Mouse (Mus musculus) midbrain, embryonic 15.5 days (tissue): ENCODE data around the gene Chst12. TPM values are rescaled to one million over a fixed set of nuclear protein-coding genes. Genes with fewer than 3 reads are reported as not detected.

Source experiments
- ATAC-seq: fragments of 200-750 bp; cut with Nextera tagmentation; replicated peaks from 2 replicates; pipeline ENCODE4 v1.8.0; 2017; ENCODE audit warnings: moderate TSS enrichment
- H3K27ac ChIP-seq: fragments of 300-500 bp; sonication (generic); 2 replicates; pipeline ENCODE4 v1.5.1; 2015; ENCODE audit warnings: mild to moderate bottlenecking, inconsistent platforms
- H3K27me3 ChIP-seq: fragments of 300-500 bp; sonication (generic); replicated peaks from 2 replicates; pipeline ENCODE4 v1.6.1; 2015; ENCODE audit warnings: inconsistent platforms
- H3K36me3 ChIP-seq: fragments of 300-500 bp; sonication (generic); replicated peaks from 2 replicates; pipeline ENCODE4 v1.6.1; 2015; ENCODE audit warnings: inconsistent platforms
- H3K4me1 ChIP-seq: fragments of 300-500 bp; sonication (generic); 2 replicates; pipeline ENCODE4 v1.6.1; 2015; ENCODE audit warnings: inconsistent platforms
- H3K4me2 ChIP-seq: fragments of 300-500 bp; sonication (generic); 2 replicates; pipeline ENCODE4 v1.6.1; 2015; ENCODE audit warnings: inconsistent platforms, mild to moderate bottlenecking, moderate library complexity
- H3K4me3 ChIP-seq: fragments of 300-500 bp; sonication (generic); 2 replicates; pipeline ENCODE4 v1.5.1; 2015; ENCODE audit warnings: mild to moderate bottlenecking, inconsistent platforms
- H3K9ac ChIP-seq: fragments of 300-500 bp; sonication (generic); 2 replicates; pipeline ENCODE4 v1.6.1; 2015; ENCODE audit warnings: mild to moderate bottlenecking, inconsistent platforms
- H3K9me3 ChIP-seq: fragments of 300-500 bp; sonication (generic); 2 replicates; pipeline ENCODE4 v1.6.1; 2016; ENCODE audit warnings: inconsistent platforms
- WGBS: fragments of 180-500 bp; shearing (Covaris S2); methylation state at CpG from one replicate; pipeline ENCODE4 v1.1.7; 2015; ENCODE audit warnings: mixed read lengths; 5-methylcytosine and 5-hydroxymethylcytosine counted together
- polyA plus RNA-seq: library from polyadenylated mRNA; unstranded; fragments of >200 nt; fragmentation: Nextera tagmentation; extraction: Ambion mirVana; gene quantifications from 2 replicates; pipeline ENCODE4 v1.2.1, GENCODE M21; 2015

The Chst12 gene
- polyA plus RNA-seq, 1 experiment from 2014 or later: 25.1 TPM

- no peak overlapping the region for H3K27ac ChIP-seq
- H3K36me3 ChIP-seq: no peaks in the 10 kb centered on the region
- H3K4me1 ChIP-seq: peaks cover 11% of the 10 kb centered on the region; the same call in 1 of the 2 replicates
- no peak overlapping the region for H3K4me2 ChIP-seq
- no peak for ATAC-seq
- H3K9ac ChIP-seq: no peak overlapping the region
- 81% methylated on average over 13 of the region's 13 CpGs for WGBS
- H3K9me3 ChIP-seq: no peaks in the 10 kb centered on the region
- no peak overlapping the region for H3K4me3 ChIP-seq
- H3K27me3 ChIP-seq: no peaks in the 10 kb centered on the region
These were observed 32.8 kb downstream of the Chst12 start for GRCm38 (mm10) chr5:140538111-140538683.

DNA sequence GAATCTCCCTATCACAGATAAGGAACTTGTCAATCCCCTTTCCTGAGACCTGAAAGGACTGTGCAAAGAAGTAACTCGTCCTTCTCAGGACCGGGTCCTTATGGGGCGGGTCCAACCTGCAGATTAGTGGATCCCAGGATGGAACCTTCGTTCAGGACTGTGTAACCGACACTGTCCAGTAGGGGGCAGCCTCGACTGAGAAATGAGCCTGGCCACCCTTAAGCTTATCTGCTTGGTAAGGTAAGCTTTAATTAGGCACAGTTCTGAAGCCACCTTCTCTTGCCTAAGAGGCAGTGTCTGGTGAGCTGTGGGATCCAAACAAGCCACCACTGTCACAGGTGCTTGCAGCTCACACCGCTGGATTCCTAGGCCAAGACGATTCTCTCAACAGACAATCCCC lies 34.8 kb downstream of the Chst12 start:
- H3K36me3 ChIP-seq: no peaks in the 10 kb centered on the region
- no peak; the same call in 1 of the 2 replicates for ATAC-seq
- no peak overlapping the region for H3K9ac ChIP-seq
- no peaks in the 10 kb centered on the region for H3K9me3 ChIP-seq
- no peak overlapping the region for H3K27ac ChIP-seq
- H3K4me3 ChIP-seq: no peak overlapping the region
- no peak overlapping the region for H3K4me2 ChIP-seq
- WGBS: 10% methylated on average over 8 of the region's 8 CpGs
- H3K27me3 ChIP-seq: no peaks in the 10 kb centered on the region
- H3K4me1 ChIP-seq: peaks cover 11% of the 10 kb centered on the region; the same call in 1 of the 2 replicates

DNA sequence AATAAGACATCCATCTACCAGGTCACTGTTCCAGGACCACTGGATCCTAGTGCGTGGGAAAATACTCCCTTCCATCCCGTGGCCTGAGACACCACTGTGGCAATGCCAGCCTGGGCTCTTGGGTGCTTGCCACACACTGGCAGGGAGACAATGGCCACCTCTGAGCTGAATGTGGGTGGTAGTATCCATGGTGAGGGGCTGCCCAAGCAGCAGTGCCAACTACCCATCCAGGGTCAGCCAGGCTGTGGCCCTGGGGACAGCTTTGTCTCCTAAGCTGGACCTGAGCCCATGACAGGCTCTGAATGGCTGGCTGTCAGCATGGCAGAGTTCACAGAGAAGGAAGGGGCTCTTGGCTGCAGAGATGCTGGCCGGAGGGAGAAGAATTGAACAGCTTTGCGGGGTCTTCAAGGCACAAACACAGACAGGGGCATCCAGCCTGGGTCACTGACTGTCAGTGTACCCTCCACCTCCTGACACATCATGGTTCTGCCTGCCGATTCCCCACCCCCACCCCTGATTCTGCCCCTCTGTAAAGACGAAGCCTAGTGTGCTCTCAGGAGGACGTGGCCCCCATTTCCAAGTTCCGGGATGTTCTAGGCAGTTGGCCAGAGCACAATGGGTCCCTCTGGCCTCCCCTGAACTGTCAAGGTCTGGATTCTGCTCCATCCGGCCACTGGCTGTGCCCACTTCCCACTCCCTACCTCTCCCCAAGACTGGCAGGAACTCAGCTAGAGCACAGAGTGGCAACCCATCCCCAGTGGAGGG lies 37.6 kb downstream of the Chst12 start:
- ATAC-seq: peak; percentile 82
- H3K9ac ChIP-seq: no peak overlapping the region
- no peak overlapping the region for H3K4me3 ChIP-seq
- peak overlapping the region; percentile 48 for H3K27ac ChIP-seq
- no peaks in the 10 kb centered on the region for H3K36me3 ChIP-seq
- no peaks in the 10 kb centered on the region; the same call in 1 of the 2 replicates for H3K27me3 ChIP-seq
- H3K4me2 ChIP-seq: no peak overlapping the region
- H3K4me1 ChIP-seq: peaks cover 4% of the 10 kb centered on the region; the same call in 1 of the 2 replicates
- no peaks in the 10 kb centered on the region for H3K9me3 ChIP-seq
- WGBS: 64% methylated on average over 9 of the region's 9 CpGs

DNA sequence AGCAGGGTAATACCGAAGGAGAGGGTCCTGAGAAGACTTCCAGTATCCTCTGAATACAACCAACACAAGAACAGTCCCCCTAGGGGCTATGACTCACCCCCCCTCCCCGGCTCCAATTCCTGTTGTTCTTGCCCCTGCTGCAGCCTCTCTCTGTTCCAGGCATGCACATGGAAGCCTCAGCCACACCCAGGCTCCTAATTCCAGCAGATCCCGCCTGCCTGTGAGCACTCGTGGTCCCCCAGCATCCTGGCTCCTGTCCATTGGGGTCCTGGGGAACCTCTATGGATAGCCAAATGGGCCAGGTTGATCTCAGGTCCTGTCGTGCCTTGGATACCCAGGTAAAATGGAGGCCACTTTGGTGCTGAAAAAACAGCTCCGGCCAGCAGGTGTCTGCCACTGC lies 40.3 kb downstream of the Chst12 start:
- no peaks in the 10 kb centered on the region for H3K9me3 ChIP-seq
- H3K4me2 ChIP-seq: no peak overlapping the region
- ATAC-seq: no peak
- H3K27me3 ChIP-seq: no peaks in the 10 kb centered on the region; the same call in 1 of the 2 replicates
- no peaks in the 10 kb centered on the region for H3K36me3 ChIP-seq
- H3K4me3 ChIP-seq: no peak overlapping the region
- H3K4me1 ChIP-seq: peaks cover 8% of the 10 kb centered on the region
- H3K27ac ChIP-seq: no peak overlapping the region
- 64% methylated on average over 6 of the region's 6 CpGs for WGBS
- no peak overlapping the region for H3K9ac ChIP-seq

DNA sequence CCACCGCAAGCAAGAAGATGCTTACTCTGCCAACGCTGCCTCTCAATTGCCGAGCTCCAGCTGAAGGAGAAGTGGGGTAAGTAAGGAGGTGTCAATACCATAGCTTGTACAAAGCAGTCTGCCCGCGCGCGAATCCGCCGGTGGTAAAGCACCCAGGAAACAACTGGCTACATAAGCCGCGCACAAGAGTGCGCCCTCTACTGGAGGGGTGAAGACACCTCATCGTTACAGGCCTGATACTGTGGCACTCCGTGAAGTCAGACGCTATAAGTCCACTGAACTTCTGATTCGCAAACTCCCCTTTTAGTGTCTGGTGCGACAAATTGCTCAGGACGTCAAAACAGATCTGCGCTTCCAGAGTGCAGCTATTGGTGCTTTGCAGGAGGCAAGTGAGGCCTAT lies 41.0 kb downstream of the Chst12 start:
- no peak overlapping the region for H3K9ac ChIP-seq
- no peaks in the 10 kb centered on the region for H3K36me3 ChIP-seq
- H3K9me3 ChIP-seq: no peaks in the 10 kb centered on the region
- ATAC-seq: no peak
- no peak overlapping the region for H3K4me2 ChIP-seq
- no peak overlapping the region for H3K27ac ChIP-seq
- peaks cover 8% of the 10 kb centered on the region for H3K4me1 ChIP-seq
- H3K27me3 ChIP-seq: no peaks in the 10 kb centered on the region; the same call in 1 of the 2 replicates
- H3K4me3 ChIP-seq: no peak overlapping the region
- WGBS: 91% methylated on average over 19 of the region's 19 CpGs

DNA sequence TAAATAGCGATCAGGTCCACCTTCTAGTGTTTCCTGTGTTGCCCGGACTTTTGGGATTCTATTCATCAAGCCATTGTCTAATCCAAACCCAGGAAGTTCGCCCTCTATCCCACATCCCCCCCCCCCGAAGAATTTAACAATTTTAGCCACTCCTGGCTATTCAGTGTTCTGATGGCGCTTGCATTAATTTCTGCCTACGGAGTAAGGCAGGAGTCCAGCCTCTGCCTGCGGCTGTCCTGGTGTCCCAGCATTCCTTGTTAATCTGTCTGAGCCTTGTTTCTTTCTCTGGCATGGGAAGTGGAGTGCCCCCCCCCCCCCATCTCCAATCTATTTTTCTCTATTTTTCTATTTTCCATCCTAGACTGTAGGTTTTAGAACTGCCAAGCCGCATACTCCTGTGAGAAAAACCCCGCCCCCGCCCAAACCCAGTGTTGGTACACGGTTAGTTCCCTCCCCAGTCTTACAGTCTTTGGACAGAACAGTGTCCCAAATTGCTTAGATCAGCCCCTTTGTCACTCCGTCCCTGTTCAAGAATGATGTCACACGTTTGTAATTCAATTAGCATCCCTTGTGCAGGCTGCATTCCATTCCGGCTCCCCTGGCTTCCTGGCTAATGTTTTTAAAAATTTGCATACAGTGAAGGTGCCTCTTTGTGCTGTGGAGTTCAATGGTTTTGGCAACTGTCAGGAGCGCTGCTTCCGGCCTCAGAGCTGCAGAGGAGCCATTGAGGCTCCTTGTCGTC lies 44.1 kb downstream of the Chst12 start:
- peak overlapping the region; percentile 24; the same call in 1 of the 2 replicates for H3K4me2 ChIP-seq
- 7% methylated on average over 17 of the region's 17 CpGs for WGBS
- peaks cover 4% of the 10 kb centered on the region; the same call in 1 of the 2 replicates for H3K4me1 ChIP-seq
- no peak overlapping the region for H3K9ac ChIP-seq
- H3K4me3 ChIP-seq: no peak overlapping the region
- H3K27ac ChIP-seq: peak overlapping the region; percentile 71
- no peaks in the 10 kb centered on the region; the same call in 1 of the 2 replicates for H3K27me3 ChIP-seq
- H3K36me3 ChIP-seq: no peaks in the 10 kb centered on the region
- H3K9me3 ChIP-seq: no peaks in the 10 kb centered on the region
- ATAC-seq: peak; percentile 88

DNA sequence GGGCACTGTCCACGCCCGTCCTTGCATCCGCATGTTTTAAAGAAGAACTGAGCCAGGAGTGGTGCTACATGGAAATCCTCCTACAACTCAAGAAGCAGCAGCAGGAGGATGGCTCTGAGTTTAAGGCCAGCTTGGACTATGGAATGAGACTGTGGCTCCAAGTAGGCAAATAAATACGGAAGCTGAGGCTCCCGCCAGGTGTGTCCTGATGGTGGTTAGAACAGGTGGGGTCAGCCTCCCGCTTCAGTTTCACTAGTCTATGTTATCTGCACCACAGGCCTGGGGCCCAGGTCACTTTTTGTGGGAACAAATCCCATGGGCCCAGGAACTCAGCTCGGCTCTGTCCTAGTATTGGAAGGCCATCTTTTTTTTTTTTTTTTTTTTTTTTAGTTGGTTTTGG lies 48.4 kb downstream of the Chst12 start:
- H3K4me1 ChIP-seq: peaks cover 4% of the 10 kb centered on the region; the same call in 1 of the 2 replicates
- H3K36me3 ChIP-seq: no peaks in the 10 kb centered on the region
- H3K4me2 ChIP-seq: no peak overlapping the region
- WGBS: 87% methylated on average over 7 of the region's 7 CpGs
- no peak for ATAC-seq
- no peak overlapping the region for H3K4me3 ChIP-seq
- H3K9me3 ChIP-seq: no peaks in the 10 kb centered on the region
- no peaks in the 10 kb centered on the region for H3K27me3 ChIP-seq
- no peak overlapping the region for H3K27ac ChIP-seq
- H3K9ac ChIP-seq: no peak overlapping the region

DNA sequence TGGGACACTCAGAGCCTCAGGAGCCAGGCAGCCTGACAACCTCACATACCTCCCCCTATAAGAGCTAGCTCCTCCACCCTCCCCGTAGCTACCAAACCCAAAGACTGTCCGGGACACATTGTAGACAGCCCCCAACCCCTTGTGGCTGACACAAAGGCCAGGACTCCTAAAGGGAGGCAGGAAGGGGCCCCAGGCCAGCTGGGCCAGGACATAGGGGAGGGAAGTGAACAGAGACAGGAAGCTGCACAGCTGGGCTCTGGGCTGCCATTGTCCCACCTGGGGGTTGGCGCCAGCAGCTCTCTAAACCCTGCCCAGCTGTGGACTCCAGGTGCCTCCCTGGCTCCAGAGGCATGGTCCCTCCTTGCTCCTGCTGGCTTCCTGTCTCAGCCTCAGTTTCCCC lies 51.5 kb downstream of the Chst12 start:
- no peak for ATAC-seq
- Histone ChIP-seq H3K27ac (no peak overlapping the region), H3K4me3 (no peak overlapping the region), H3K9me3 (no peaks in the 10 kb centered on the region), H3K27me3 (no peaks in the 10 kb centered on the region), H3K36me3 (no peaks in the 10 kb centered on the region), H3K4me1 (no peaks in the 10 kb centered on the region), H3K4me2 (no peak overlapping the region), H3K9ac (no peak overlapping the region)
- 62% methylated on average over 3 of the region's 3 CpGs for WGBS

GRCm38 (mm10) chr5:140562601-140563000 lies 57.3 kb downstream of the Chst12 start:
- WGBS: 85% methylated on average over 9 of the region's 9 CpGs
- Histone ChIP-seq H3K4me1 (no peaks in the 10 kb centered on the region), H3K9ac (no peak overlapping the region), H3K4me3 (no peak overlapping the region), H3K9me3 (no peaks in the 10 kb centered on the region), H3K27ac (no peak overlapping the region), H3K27me3 (no peaks in the 10 kb centered on the region), H3K4me2 (no peak overlapping the region), H3K36me3 (no peaks in the 10 kb centered on the region)
- no peak for ATAC-seq

DNA sequence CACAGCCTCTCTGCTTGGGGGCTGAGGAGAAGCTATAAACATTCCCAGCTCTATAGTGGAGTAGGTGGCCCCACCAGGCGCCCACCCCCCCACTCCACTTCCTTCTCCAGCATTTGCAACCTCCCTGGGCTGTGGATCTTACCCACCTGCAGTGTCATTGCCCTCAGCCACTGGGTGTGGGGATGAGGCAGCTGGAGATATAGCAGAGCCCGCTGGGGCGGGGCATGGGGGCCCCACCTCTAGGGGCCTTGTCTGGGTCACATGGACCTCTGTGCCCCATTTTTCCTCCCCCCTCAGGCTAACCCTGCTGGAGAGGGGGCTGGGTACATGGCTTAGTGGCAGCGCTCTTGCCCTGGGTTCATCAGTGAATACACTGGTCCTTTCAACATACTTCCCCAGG lies 59.5 kb downstream of the Chst12 start, which contains the start of gene Grifin:
Grifin (minus strand) TSS at position 176 of the 400 bp plus-strand sequence.
- Histone ChIP-seq H3K9me3 (no peaks in the 10 kb centered on the region), H3K4me1 (peaks cover 4% of the 10 kb centered on the region), H3K4me2 (no peak within 1 kb of the TSS), H3K27ac (no peak within 1 kb of the TSS), H3K36me3 (no peaks in the 10 kb centered on the region), H3K27me3 (no peaks in the 10 kb centered on the region), H3K9ac (no peak within 1 kb of the TSS), H3K4me3 (no peak within 1 kb of the TSS)
- no peak for ATAC-seq
- 83% methylated on average over 4 of the region's 4 CpGs for WGBS

- no peak overlapping the region for H3K4me2 ChIP-seq
- no peaks in the 10 kb centered on the region for H3K9me3 ChIP-seq
- peak; percentile 44; the same call in 1 of the 2 replicates for ATAC-seq
- H3K9ac ChIP-seq: no peak overlapping the region
- peaks cover 4% of the 10 kb centered on the region for H3K4me1 ChIP-seq
- no peak overlapping the region for H3K27ac ChIP-seq
- WGBS: 22% methylated on average over 5 of the region's 5 CpGs
- no peaks in the 10 kb centered on the region for H3K27me3 ChIP-seq
- no peaks in the 10 kb centered on the region for H3K36me3 ChIP-seq
- no peak overlapping the region for H3K4me3 ChIP-seq
These were observed 60.1 kb downstream of the Chst12 start for GRCm38 (mm10) chr5:140565451-140565850.

DNA sequence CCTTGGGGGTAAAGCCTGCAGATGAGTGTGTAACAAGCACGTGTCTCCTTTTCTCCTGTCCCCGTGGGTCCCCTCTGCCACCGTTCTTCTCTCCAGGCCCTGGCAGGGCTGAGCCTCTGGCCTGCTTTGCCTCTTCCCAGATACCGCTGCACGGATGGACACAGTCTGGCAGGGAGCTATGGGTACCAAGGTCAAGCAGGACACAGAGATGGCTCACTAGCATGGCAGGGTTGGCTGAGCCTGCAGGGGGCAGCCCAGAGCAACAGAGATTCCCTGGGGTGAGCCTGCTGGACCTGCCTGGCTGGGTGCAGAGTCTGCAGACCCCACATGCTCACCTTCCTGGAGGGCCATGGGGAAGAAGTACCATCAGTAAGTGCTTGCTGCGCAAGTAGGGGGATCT lies 60.5 kb downstream of the Chst12 start:
- peak; percentile 46; the same call in 1 of the 2 replicates for ATAC-seq

More for the DNA sequence above, 60.5 kb downstream of the Chst12 start:
- WGBS: 53% methylated on average over 6 of the region's 6 CpGs
- H3K4me2 ChIP-seq: no peak overlapping the region
- no peak overlapping the region for H3K9ac ChIP-seq
- no peaks in the 10 kb centered on the region for H3K9me3 ChIP-seq
- H3K4me1 ChIP-seq: peaks cover 4% of the 10 kb centered on the region
- H3K36me3 ChIP-seq: no peaks in the 10 kb centered on the region
- H3K27me3 ChIP-seq: no peaks in the 10 kb centered on the region
- H3K4me3 ChIP-seq: no peak overlapping the region
- no peak overlapping the region for H3K27ac ChIP-seq
